Mouse (Mus musculus): ENCODE results near the gene Mtus2.

Gene Mtus2

DNA sequence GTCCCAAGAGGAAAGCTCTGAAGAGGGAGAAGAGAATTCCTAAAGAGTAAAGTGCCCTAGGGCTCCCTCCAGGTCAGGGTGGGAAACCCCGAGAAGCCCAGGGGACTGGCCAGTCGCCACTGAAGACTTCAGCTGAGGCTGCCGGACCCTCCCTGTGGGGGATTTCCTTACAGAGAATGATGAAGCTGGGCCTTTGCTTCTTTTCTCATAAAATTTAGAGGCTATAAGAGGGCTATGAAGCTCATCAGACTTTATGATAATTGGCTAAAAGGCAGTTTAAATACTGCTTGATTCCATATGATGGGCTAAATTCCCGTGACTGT, 224.1 kb downstream of the Mtus2 start:
- no peak for DNase-seq (ENCODE audit: low spot score)

DNA sequence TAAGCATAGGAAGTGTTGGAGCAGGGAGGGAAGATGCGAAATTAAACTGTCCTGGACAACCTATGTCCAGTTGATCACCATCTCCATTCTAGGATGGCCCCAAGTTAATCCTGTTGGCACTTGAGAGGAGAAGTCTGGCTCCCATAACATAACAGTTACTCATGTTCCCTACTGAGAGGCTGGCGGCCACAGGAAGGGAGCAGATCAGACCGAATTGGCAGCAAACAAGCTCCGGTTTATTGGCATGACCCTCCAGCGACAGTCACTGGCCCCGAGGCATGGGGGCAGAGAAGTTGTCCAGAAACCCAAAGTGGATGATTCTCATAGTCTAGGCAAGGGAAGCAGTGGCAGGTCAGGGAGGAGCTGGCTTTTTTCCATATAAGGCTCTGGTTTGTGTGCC, 224.8 kb downstream of the Mtus2 start:
- DNase-seq (ENCODE audit: low spot score): no peak

GRCm38 (mm10) chr5:148185898-148186297, 228.8 kb downstream of the Mtus2 start:
- DNase-seq (ENCODE audit: low spot score): no peak

GRCm38 (mm10) chr5:148191416-148191815, 234.3 kb downstream of the Mtus2 start:
- no peak for DNase-seq (ENCODE audit: low spot score)

- no peak for DNase-seq (ENCODE audit: low spot score)
Observed at GRCm38 (mm10) chr5:148211831-148212230, 254.7 kb downstream of the Mtus2 start.

GRCm38 (mm10) chr5:148216786-148217185, 259.7 kb downstream of the Mtus2 start:
- no peak for DNase-seq (ENCODE audit: low spot score)

DNA sequence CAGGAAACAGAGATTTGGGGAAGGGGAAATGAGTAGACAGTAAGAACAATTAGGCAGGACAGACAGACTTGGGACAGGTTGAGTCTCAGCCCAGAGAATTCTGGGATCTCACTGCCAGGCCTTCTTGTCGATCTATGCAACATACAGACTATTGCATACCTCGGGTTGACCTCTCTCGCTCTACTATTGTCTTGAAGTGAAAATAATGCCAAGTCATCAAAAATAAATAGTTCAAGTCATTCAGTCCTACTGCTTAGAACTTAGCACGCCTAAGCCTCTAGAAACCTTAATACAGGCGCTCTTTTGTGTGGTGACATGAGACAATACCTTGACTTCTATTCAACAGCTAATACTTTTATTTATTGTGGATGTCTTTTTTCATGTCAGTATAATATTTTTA, 265.8 kb downstream of the Mtus2 start:
- DNase-seq (ENCODE audit: low spot score): no peak

DNA sequence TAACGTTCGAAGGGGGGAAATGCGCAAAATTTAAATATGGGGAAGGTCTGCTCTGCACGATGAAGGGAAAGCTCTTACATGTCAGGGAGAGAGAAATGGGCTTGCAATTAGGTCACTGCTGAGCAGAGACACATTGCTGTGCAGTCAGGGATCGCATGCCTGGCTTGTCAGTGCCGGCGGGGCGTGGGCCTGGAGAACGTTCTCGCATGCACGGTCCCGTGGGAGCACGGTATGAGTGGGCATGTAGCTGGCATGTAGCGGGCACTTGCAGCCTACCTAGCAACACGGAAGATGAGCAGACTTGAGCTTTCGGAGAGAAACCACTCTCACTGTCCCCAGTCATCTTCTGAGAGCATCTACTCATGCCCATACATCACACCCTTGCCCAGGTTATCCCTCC, 266.9 kb downstream of the Mtus2 start:
- no peak for DNase-seq (ENCODE audit: low spot score)

- DNase-seq (ENCODE audit: low spot score): no peak
Observed at GRCm38 (mm10) chr5:148233714-148234113, 276.6 kb downstream of the Mtus2 start.

DNA sequence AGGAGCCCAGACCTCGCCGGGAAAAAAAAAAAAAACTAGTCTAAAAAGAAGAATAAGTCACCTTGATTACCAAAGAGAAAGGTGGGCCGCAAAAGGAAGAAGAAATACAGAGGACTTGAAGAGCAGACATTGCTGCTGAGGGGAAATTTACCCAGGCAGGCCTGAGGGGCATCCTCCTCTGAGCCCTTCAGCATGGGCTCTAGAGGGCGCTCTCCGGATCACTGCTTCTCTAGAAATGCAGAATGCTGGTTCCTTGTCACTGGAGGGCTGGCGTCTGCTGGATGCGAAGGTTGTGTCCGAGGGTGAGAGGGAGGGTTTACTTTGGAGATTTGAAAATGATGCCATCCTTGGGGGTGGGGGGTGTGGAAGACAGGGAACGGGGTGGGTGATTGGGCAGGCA, 279.5 kb downstream of the Mtus2 start:
- no peak for DNase-seq (ENCODE audit: low spot score)

- peak; percentile 9 for DNase-seq (ENCODE audit: low spot score)
Observed at GRCm38 (mm10) chr5:148239067-148239466, 281.9 kb downstream of the Mtus2 start.

DNA sequence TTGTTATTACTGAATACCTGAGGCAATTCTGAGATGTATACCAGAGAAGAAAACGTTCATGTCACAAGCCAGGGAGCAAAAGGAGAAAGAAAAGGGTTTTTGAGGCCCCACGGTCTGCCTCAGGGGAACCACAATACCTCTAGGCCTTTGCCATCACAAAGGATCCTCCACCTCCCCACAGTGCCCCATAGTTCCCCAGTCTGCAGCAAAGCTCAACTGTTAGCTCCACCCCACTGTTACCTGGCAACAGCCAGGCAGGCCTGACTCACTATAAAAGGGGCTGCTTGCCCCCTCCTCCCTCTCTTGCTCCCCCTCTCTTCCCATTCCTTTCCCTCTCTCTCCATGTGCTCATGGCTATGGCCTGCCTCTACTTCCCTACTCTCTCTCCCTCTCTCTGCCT, 282.6 kb downstream of the Mtus2 start:
- no peak for DNase-seq (ENCODE audit: low spot score)

DNA sequence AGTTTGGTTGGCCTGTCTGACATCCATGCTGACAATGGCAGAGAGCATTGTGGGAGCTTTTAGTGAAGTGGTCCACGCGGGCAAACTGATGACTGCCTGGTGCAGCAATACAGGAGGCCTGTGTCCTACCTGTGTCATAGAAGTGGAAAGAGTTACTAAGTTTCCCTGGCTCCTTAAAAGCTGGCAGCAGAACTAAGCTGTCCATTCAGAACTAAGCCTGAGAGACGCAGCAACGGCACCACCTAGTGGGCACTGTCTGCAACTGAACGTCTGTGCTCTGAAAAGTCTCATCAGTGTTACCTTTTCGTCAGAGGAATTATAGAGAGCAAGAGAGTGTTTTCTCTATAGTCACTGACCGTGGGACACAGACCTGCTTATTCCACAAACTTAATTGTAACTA, 284.8 kb downstream of the Mtus2 start:
- DNase-seq (ENCODE audit: low spot score): peak; percentile 56

DNA sequence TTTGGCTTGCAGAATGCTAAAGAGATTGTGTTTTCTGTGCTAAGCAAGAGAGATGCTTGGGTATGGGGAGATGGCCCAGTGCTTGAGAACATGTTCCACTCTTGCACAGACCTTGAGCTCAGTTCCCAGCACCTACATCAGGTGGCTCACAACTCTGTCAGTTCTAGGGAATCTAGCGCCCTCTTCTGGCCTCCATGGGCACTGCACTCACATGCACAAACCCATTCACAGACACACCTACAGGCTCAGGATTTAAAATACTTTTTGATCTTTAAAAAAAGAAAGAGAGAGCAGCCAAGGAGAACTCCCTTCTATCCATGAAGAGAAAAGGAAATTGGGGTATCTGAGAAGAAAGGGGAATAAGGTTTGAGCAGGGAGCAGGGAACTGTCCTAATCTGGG, 287.4 kb downstream of the Mtus2 start:
- no peak for DNase-seq (ENCODE audit: low spot score)

- no peak for DNase-seq (ENCODE audit: low spot score)
Observed at GRCm38 (mm10) chr5:148245386-148245785, 288.3 kb downstream of the Mtus2 start.

- no peak for DNase-seq (ENCODE audit: low spot score)
Observed at GRCm38 (mm10) chr5:148248236-148248635, 291.1 kb downstream of the Mtus2 start.

DNA sequence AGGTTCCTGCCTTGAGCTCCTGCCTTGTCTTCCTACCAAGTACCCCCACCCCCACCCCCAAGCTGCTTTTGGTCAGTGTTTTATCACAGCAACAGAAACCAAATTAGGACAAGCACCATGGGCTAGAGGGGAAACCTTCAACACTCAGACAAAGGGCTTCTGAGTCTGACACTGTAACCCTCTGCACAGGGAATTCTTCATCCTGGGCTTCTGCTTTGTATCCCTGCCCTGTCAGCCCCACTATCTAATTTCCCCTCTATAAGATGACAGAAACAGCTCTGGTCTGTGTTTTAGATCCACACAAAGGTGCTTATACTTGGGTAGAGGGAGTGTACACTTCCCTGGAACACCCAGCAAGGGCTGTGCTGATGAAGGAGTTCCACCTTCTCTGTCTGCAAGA, 294.7 kb downstream of the Mtus2 start:
- no peak for DNase-seq (ENCODE audit: low spot score)

DNA sequence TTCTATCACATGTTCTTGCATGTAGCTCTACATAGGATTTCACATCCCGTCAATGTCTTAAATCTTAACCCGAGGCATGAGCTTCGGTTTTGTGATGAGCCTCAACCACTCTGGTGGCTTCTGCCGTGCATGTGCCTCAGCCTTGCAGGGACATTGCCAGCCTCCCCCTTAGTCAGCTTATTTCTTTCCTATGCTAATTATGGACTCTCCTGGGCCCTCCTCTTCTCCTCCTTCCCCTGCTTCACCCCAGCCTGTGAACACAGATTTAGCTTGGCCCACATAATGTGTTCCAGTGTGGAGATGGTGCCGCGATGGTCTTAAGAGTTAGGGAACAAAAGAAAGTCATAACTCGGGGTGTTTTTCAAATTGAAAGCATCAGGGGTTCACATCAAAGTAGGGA, 304.9 kb downstream of the Mtus2 start:
- no peak for DNase-seq (ENCODE audit: low spot score)

DNA sequence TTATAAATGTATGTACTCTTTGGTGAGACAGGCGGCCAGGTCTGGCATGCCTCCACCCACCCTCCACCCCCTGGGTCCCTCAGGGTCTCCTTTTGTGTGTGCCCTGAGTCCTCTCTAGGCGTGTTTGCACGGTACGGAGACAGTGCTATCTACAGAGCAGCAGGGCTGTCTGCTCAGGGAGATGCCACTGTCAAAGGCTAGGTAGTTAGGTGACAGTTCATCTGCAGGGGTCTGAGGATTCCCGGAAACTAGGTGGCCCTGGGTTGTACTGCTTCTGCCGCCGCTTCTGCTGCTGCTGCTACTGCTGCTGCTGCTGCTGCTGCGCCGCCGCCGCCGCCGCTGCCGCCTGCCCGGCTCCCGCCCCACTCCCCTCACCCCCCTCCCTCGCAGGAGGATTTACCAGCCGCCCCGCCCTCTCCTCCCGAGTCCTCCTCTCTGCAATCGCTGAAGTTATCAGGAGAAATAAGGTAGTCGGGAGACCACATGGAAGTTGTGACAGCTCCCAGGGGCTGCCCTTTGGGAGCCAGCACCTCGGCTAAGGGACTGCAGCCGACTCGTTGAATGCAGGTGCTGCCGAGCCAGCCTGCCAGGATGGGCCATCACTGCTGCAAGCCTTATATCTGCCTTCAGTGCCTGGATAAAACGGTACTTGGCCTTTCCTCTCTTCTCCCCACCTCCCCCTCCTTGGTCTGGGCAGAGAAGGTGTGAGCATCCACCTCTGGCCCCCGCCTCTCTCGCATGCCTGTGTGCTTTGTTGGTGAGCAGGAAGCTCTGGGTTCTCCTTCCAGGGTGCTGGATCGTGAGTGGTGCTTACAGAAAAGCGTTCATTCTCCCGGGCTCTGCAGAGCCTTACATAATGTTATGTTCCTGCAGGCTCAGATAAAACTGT, 307.9 kb downstream of the Mtus2 start:
- peak; percentile 3 for DNase-seq (ENCODE audit: low spot score)

- DNase-seq (ENCODE audit: low spot score): no peak
Observed at GRCm38 (mm10) chr5:148266841-148267240, 309.7 kb downstream of the Mtus2 start.

GRCm38 (mm10) chr5:148267446-148267845, 310.3 kb downstream of the Mtus2 start:
- no peak for DNase-seq (ENCODE audit: low spot score)

- no peak for DNase-seq (ENCODE audit: low spot score)
Observed at GRCm38 (mm10) chr5:148272065-148272464, 314.9 kb downstream of the Mtus2 start.

- DNase-seq (ENCODE audit: low spot score): no peak
Observed at GRCm38 (mm10) chr5:148272771-148273170, 315.7 kb downstream of the Mtus2 start.

- no peak for DNase-seq (ENCODE audit: low spot score)
Observed at GRCm38 (mm10) chr5:148278233-148278632, 321.1 kb downstream of the Mtus2 start.
